Mouse (Mus musculus) adrenal gland, adult 8-10 months (tissue): Measurements from ENCODE around the gene Gm38392. TPM values are rescaled to one million over a fixed set of nuclear protein-coding genes. Genes with fewer than 3 reads are reported as not detected.
"Not testable (repeated sequence)": the region's sequence is repeated elsewhere in the genome, so short reads cannot be mapped to it uniquely, and the experiment has no call there.

Source experiments
- DNase-seq: peaks from one replicate; pipeline ENCODE4 v3.0.0; 2022
- total RNA-seq, 4 experiments: library from RNA; stranded (reverse); gene quantifications; 2 replicates each; pipeline ENCODE4 v1.2.4; 2022

Gm38392 gene
- total RNA-seq, 4 experiments from 2014 or later, result 1.3 to 3.1 (median 2.3) TPM

GRCm38 (mm10) chr3:88276529-88277143 is 10.4 kb downstream of the Gm38392 start:
- DNase-seq, result no peak

DNA sequence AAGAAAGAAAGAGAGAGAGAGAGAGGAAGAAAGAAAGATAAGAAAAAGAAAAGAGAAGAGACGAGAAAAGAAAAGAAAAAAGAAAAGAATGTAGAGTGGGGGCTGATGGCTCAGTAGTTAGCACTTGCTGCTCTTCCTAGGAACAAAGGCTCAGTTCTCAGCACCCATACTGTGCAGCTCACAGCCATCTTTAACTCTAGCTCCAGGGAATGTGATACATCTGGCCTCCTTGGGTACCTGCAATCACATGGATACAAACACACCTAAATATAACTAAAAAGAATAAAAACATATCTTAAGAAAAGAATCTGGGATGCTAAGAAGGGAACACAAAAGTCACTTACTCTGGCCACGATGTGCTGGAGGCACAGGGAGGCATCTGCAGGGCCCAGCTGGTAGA is 10.9 kb downstream of the Gm38392 start:
- DNase-seq, result no peak

GRCm38 (mm10) chr3:88274002-88274401 is 13.0 kb downstream of the Gm38392 start:
- no peak for DNase-seq

- DNase-seq, result no peak
These were observed 15.2 kb downstream of the Gm38392 start for GRCm38 (mm10) chr3:88271859-88272258.

DNA sequence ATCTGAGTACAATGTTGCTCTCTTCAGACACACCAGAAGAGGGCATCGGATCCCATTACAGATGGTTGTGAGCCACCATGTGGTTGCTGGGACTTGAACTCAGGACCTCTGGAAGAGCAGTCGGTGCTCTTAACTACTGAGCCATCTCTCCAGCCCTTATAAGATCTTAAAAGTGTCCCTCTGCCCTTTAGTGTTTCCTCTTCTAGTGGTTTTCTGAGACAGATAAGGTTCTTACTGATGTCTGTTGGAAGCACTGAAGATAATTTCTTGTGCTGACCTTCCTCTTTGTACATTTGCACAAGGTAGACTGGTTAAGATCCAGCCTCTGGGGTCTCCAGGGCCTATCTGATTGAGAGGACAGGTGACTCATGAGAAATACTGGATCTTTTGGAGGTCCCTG is 15.7 kb downstream of the Gm38392 start:
- not testable (repeated sequence) for DNase-seq

DNA sequence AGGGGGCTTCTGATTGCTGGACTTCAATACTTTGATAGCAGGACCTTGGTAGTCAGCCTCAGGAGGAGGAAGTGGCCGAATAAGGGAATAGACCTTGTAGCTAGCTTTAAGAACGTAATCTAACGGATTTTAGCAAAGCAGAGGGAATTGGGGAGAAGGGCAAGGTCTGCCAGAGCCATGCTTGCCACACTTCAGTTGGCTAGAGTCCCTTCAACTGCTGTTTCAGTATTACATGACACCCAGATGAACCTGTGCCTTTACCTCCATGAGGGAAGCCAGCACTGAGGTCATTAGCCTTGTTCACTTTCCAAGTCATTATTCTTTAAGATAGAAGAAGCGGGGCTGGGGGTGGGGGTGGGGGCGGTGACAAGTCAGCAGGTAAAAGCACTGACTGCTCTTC is 18.0 kb downstream of the Gm38392 start:
- DNase-seq, result no peak

- DNase-seq, result not testable (repeated sequence)
These were observed 19.0 kb downstream of the Gm38392 start for GRCm38 (mm10) chr3:88268014-88268413.

- DNase-seq, result no peak
These were observed 24.7 kb downstream of the Gm38392 start for GRCm38 (mm10) chr3:88262346-88262745.

DNA sequence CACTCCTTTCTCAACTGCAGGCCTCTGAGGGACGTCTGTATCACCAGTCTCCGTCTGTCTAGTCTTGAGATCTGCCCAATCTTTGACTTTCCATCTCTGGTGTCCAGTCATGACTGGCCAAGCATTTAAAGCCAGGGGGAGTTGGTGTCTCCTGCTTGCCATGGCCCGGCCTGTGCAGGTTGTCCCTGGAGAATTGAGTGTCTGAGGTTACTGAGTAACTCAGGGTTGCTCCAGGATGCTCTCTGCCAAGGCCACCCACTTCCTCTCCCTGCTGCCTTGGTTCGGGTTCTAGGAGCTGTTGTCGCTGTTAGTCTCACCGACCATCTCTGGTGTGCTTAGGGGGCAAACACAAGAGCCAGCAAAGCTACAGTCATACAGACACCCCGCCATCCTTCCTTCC is 30.6 kb downstream of the Gm38392 start:
- no peak for DNase-seq

- DNase-seq, result no peak
These were observed 31.1 kb downstream of the Gm38392 start for GRCm38 (mm10) chr3:88255950-88256349.

DNA sequence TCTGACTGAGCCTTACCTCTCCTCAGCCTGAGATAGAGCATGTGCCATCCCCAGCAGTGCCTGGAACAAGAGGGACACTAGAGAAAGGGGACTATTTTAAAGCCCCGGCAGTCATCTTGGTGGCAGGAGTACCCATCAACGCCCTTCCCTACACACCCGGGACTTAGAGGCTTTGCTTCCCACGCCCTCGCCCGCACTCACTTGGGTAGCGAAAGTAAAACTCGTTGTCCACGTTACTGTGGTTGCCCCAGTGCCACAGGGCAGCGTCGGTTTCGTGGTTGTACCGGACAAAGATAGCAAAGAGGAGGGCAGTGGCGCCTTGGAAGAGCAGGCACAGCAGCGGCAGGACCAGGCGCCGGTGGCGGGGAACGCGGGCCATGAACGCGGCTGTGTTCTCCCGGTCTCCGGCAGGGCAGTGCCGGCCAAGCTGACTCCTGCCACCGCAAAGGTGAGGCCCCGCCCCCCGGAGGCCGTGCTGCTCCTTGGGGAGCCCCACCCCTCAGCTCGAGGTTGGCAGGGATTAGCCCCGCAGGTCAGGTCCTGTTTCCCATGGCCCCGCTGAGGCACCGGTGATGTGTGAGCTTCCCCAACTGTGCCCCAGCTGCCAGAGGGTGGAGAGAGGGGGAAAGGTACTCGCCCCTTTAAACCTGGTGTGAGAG is 32.6 kb downstream of the Gm38392 start, which contains the start of gene Rhbg:
TSS of gene Rhbg (minus strand) at position 442 of the 659 bp plus-strand sequence.
- peak; percentile 42 for DNase-seq

DNA sequence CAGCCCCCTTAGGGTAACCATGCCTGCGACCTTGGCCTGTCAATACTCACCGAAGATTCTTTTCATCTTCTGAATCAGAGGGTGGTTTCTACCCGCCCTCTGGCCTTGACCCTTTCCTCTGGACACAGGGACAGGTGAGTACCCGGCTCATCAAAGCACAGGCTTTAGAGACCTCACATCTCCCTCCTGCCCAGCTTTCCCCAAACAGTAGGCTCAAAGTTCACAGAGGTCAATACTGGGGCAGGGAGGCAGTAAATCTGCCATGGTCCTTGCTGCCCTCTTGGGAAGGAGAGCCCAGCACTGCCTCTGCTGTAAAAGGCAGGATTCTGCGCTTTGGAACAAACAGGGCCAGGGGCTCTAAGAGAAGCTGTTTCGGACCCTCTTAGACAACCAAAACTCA is 34.3 kb downstream of the Gm38392 start:
- no peak for DNase-seq

GRCm38 (mm10) chr3:88248406-88248805 is 38.6 kb downstream of the Gm38392 start:
- DNase-seq, result no peak

DNA sequence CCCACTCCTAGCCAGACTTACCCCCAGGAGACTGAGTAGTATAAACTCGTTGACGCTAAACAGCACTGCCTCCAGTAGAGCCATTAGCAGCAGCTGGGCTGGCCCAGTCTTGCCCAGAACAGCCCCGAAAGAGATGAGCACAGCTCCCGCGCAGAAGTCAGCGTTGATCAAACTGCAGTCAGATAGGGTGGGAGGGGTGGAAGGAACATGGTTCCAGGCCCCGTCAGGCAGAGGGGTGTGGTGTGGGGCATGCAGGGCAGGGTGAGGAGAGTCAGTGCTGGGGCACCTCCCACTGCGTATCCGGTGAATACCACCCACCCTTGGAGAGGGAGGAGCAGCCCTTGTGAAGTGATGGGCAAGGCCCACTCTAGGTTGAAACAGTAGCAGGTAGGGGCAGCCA is 39.3 kb downstream of the Gm38392 start:
- DNase-seq, result no peak

- DNase-seq, result peak; percentile 45
These were observed 41.2 kb downstream of the Gm38392 start for GRCm38 (mm10) chr3:88245811-88246210.

- no peak for DNase-seq
These were observed 42.9 kb downstream of the Gm38392 start for GRCm38 (mm10) chr3:88244071-88244470.

- DNase-seq, result peak; percentile 33
These were observed 44.5 kb downstream of the Gm38392 start for GRCm38 (mm10) chr3:88242531-88242930.

DNA sequence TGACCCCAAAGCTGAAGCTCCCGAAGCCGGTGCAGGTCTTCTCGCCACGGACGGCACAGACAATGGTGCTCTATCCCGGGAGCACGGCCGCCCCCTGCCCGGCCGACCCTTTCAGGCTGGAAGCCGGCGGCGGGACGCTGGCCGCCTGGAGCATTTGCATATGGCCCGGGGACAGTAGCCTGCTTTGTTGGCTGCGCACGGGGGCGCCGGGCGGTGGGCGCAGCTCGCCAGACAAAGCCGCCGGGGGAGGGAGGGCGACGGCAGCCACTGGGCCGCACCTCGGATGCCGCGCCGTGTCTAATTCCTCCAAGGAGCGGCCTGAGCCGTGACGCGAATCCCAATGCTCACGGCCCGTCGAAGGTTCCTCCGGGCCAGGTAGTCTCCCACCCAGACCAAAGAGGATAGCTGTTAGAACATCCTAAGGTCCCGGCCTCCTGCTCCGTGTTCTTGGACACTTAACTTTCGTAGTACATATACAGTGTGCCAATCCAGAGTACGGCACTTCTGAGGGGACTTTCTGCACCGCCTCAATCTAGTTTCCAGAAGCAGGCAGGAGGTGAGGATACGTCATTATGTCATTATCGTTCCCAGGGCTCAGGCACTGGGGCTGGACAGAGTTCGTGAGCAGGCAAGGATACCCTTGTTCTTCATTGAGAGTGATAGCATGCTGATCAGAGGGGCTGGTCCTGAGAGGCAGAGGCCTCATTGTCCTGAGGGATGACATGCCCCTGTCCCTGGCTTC is 45.8 kb downstream of the Gm38392 start:
- DNase-seq, result no peak

DNA sequence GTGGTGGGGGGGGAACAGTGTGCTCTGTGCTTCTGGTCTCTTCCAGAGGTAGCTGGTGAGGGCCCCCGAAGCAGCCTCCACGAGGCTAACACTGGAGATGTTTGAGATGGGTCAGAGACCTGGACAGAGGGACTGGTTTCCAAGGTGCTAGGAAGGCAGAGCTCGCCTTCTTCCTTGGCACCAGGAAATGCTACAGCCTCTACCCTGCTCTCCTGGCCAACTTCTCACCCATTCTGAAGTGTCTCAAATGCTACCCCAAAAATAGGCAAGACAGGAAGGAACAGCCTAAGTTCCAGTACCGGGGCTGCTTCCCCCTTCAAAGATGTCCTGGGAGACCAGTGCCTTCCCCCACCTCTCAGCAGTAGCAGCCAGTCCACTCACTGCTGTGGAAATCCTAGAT is 47.6 kb downstream of the Gm38392 start:
- DNase-seq, result no peak

GRCm38 (mm10) chr3:88238866-88239391 is 48.1 kb downstream of the Gm38392 start:
- DNase-seq, result no peak

- peak; percentile 29 for DNase-seq
These were observed 49.3 kb downstream of the Gm38392 start for GRCm38 (mm10) chr3:88237556-88238194.

GRCm38 (mm10) chr3:88237161-88237555 is 49.9 kb downstream of the Gm38392 start:
- no peak for DNase-seq

- DNase-seq, result no peak
These were observed 51.4 kb downstream of the Gm38392 start for GRCm38 (mm10) chr3:88235616-88236015.
